Mouse (Mus musculus) urinary bladder, postnatal 25 days (tissue): ENCODE results near the gene Rpsa.
"Not testable (repeated sequence)": the region's sequence is repeated elsewhere in the genome, so short reads cannot be mapped to it uniquely, and the experiment has no call there.

Experiments used
- DNase-seq: peaks from one replicate; pipeline ENCODE4 v3.0.0; 2022; ENCODE audit warnings: low spot score

Gene Rpsa

GRCm38 (mm10) chr9:120127538-120128251 is at the start of gene Rpsa:
Gene Rpsa, plus strand, starts transcription at chr9:120127689.
- peak; percentile 89 for DNase-seq

DNA sequence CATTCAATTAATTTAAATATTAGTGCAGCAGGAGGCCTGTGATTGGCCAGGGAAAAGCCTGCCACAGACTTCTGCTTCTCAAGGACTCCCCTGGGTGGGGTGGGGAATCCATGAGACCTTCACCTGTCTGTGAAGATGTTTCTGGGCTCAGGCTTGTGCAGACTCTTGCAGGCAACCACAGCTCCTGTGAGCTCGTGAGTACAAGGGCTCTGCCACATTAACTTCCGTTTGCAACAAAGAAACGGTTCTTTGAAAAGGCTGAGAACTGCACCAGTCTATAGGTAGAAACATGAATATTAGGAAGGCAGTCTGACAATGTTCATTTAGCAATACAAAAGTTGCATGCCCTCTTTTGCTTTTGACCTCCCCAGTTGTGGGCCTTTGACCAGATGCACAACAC is 49.2 kb upstream of the Rpsa start:
- DNase-seq: no peak

- no peak for DNase-seq
Measured at GRCm38 (mm10) chr9:120079901-120080300, 47.6 kb upstream of the Rpsa start.

GRCm38 (mm10) chr9:120080546-120081108 is 46.9 kb upstream of the Rpsa start:
- DNase-seq: no peak

DNA sequence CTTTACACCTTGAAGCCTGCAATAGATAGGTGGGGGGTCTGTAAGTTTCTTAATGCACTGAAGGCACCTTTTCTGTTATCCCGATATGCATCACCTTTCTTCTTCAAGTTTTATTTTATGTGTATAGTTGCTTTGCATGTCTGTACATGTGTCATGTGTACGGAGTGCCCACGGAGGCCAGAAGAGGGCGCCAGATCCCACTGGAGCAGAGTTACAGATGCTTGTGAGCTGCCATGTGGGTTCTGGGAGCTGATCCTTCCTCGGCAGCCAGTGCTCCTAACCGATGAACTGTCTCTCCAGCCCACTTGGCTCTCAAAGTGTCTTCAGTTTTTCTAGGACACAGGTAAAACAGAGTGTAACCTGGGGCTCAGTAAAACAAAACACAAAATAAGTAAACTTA is 46.2 kb upstream of the Rpsa start:
- DNase-seq: no peak

DNA sequence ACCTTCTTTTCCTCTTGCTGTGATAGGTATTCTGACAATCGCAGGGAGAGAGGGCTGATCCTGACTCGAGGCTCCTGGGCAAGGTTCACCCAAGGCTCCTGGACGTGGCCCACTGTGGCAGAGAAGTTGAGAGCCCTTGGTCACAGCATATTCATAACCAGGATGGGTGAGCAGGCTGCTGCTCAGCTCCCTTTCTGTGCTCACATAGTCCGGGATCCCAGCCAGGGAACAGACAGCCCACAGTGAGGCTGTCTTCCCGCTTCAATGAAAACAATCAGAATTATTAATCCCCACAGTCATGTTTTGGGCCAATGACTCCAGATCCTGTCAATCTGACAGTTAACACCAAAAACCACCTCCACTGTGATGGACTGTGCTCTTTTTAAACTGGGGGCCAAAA is 45.5 kb upstream of the Rpsa start:
- no peak for DNase-seq

DNA sequence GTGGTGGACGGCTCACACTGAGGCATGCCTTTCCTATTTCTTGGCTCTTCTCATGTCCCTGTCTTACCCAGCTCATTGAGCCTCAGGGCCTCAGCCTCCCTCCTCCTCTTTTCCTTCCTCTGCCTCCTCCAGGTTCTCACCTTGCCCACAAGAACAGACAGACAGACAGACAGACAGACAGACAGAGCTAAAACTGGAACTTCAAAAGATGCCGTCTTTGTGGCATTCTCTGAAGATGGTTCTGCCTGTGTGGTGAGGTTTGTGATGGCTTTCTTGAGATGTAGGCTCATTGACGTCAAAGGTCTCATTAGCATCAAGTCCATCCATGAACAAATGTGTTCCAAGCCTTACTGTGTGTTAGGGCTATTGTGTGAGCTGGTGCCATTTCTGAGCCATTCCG is 44.8 kb upstream of the Rpsa start:
- DNase-seq: no peak

- no peak for DNase-seq
Measured at GRCm38 (mm10) chr9:120083158-120083894, 44.2 kb upstream of the Rpsa start.

GRCm38 (mm10) chr9:120084406-120084805 is 43.1 kb upstream of the Rpsa start:
- no peak for DNase-seq

DNA sequence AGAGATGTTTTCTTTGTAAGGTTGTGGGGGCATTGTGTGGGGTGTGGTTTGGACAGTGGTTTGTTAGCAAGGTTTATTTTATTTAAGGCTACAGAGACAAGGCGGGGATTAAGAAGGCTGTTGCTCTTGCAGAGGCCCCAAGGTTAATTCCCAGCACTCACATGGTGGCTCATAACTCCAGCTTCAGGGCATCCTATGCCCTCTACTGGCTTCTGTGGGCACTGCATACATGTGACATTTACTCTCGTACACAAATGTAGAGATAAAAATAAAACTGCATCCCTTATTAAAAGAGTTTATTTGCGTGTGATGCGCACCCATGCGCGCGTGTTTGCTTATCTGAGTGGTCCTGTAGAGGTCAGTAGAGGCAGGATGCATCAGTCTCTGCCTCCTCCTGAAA is 38.4 kb upstream of the Rpsa start:
- DNase-seq: no peak

DNA sequence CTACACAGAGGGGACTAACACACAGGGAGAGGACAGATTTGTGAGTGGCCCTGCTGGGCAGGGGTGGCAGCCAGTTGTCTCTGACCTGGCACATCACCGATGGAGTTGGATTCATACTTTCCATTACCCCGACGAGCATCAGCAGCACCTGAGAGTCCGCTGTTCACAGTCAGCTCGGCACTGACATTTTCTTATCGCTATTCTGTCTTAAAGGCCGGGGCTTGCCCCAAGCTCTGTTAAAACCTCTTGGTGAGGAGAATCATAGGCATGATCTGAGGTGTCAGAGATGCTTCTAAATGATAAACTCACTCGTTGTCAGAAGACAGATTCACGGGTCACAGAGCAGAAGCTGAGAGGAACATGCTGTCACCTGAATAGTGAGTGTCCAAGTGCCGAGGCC is 36.4 kb upstream of the Rpsa start:
- DNase-seq: no peak

- no peak for DNase-seq
Measured at GRCm38 (mm10) chr9:120091696-120092238, 35.7 kb upstream of the Rpsa start, which contains the start of gene Ccr8. Gene Ccr8, plus strand, starts transcription at chr9:120092114.

DNA sequence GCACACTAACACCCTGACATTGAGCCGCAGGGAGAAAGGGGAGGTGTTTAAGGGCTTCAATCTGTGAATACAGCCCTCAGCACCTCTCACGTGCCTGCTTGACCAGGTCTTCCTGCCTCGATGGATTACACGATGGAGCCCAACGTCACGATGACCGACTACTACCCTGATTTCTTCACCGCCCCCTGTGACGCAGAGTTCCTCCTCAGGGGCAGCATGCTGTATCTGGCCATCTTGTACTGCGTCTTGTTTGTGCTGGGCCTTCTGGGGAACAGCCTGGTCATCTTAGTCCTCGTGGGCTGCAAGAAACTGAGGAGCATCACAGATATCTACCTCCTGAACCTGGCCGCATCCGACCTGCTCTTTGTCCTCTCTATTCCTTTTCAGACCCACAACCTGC is 33.8 kb upstream of the Rpsa start:
- no peak for DNase-seq

GRCm38 (mm10) chr9:120095886-120096285 is 31.6 kb upstream of the Rpsa start:
- no peak for DNase-seq

- DNase-seq: peak; percentile 68
Measured at GRCm38 (mm10) chr9:120098682-120099081, 28.8 kb upstream of the Rpsa start.

- DNase-seq: no peak
Measured at GRCm38 (mm10) chr9:120099304-120099703, 28.2 kb upstream of the Rpsa start.

GRCm38 (mm10) chr9:120101165-120101564 is 26.3 kb upstream of the Rpsa start:
- no peak for DNase-seq

- DNase-seq: not testable (repeated sequence)
Measured at GRCm38 (mm10) chr9:120108953-120109352, 18.5 kb upstream of the Rpsa start.

DNA sequence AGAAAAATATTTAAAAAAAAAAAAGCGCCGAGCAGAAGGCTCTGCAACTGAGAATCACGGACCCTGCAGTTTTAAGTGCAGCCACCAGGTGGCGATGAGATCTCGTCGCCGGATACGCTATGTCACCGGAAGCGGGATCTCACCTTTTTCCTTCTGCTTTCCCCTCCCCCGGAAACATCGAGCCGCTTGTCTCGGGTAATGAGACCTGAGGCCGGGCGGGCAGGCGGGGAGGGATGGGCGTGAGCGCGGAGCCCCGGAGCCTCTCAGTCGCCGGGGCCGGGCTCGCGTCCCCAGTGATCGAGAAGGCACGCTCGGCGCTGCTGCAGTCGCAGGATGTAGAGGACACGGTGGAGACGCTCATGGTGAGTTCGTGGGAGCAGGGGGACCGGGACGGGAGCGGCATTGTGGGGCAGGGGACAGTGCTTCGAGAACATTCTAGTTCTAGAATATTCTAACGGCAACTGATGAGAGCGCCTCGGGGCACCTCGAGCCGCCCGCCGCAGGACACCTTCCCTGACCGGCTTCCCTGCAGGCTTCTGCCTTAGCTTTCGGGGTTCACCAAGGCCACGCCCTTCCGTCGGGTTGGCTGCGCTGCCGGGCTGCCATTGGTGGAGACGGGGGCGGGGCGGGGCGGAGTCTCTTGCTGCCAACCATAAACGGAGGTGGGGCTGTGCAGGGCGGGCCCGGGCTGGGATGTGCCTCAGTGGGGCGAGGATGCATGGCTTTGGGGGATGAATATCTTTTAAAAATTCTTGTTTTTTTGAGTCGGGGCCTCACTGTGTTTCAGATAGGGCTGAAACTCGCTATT is 17.1 kb upstream of the Rpsa start, which contains the start of gene Slc25a38:
TSS of gene Slc25a38 (plus strand) at position 164 of the 808 bp plus-strand sequence.
- peak; percentile 92 for DNase-seq

- DNase-seq: no peak
Measured at GRCm38 (mm10) chr9:120111156-120111945, 16.1 kb upstream of the Rpsa start.

- no peak for DNase-seq
Measured at GRCm38 (mm10) chr9:120112472-120112871, 15.0 kb upstream of the Rpsa start.
